8 mouse cellular contexts compared by ENCODE assay signal in the genomic region with DNA sequence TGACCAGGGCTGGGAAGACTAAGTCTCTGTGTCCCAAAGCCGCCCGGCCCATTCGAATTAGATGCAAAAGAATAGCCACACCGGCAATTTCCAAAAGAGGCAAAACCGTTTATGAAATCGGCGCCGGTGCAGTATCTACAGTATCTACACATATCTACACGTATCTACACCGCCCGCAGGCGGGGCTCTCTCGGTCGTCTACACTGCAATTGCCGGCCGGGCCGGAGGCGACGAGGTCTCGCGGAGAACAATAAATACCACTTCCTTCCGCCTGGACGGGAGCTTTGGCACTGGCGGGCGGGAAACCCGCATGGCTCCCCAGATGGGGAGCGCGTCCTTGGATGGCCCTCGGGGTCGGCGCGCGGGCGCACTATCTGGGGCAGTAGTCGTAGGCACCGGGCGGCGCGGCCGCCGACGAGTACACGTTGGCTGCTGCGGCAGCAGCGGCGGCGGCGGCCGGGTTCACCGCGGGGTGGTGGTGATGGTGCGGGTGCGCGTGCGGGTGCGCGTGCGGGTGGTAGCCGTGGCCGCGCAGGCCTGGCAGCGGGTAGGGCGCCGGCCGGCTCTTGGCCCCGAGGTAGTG. TPM values are rescaled to one million over a fixed set of nuclear protein-coding genes. Genes with fewer than 3 reads are reported as not detected.
DNase-seq lines count a peak whose midpoint lies in the region; ATAC-seq and TF ChIP-seq lines count a peak whose summit lies in the region.

No protein-coding gene starts in this region.

- H3K27me3 ChIP-seq in intestine, embryonic 15.5 days (replicated peaks), result peaks cover 81% of the 10 kb centered on the region
- H3K27me3 ChIP-seq in midbrain, embryonic 12.5 days, result peaks cover 91% of the 10 kb centered on the region

- WGBS in intestine, embryonic 15.5 days, result under 1% methylated on average over 61 of the region's 66 CpGs
- under 1% methylated on average over 66 of the region's 66 CpGs for WGBS in midbrain, embryonic 12.5 days

- no peak overlapping the region for H3K27ac ChIP-seq in embryonic fibroblast, embryonic 13.5 days (ENCODE audit: insufficient read depth, low read length)
- no peak overlapping the region for H3K27ac ChIP-seq in intestine, embryonic 15.5 days
- no peak overlapping the region for H3K27ac ChIP-seq in midbrain, embryonic 12.5 days (replicated peaks)

- TF ChIP-seq CTCF in embryonic fibroblast, embryonic 13.5 days (IDR thresholded peaks at IDR 0.05; ENCODE audit: borderline replicate concordance, insufficient read depth, low read length), result no peak

- H3K9me3 ChIP-seq in intestine, embryonic 15.5 days, result no peaks in the 10 kb centered on the region
- H3K9me3 ChIP-seq in midbrain, embryonic 12.5 days, result no peaks in the 10 kb centered on the region

- no peak for TF ChIP-seq POLR2A in embryonic fibroblast, embryonic 13.5 days (IDR thresholded peaks at IDR 0.05; ENCODE audit: low read depth, low read length)

- 0 out of 2 replicates have a peak overlapping the region, but pooled peaks have one; percentile 8 for H3K4me3 ChIP-seq in embryonic fibroblast, embryonic 13.5 days (ENCODE audit: insufficient read depth, low read length)
- H3K4me3 ChIP-seq in intestine, embryonic 15.5 days (replicated peaks), result peak overlapping the region; percentile 40
- H3K4me3 ChIP-seq in midbrain, embryonic 12.5 days, result peak overlapping the region; percentile 39

- peak overlapping the region; percentile 84 for H3K4me2 ChIP-seq in intestine, embryonic 15.5 days (replicated peaks)
- H3K4me2 ChIP-seq in midbrain, embryonic 12.5 days (replicated peaks), result peak overlapping the region; percentile 49

- no peaks in the 10 kb centered on the region for H3K4me1 ChIP-seq in embryonic fibroblast, embryonic 13.5 days (ENCODE audit: control insufficient read depth, insufficient read depth, low read length)
- peaks cover 27% of the 10 kb centered on the region for H3K4me1 ChIP-seq in intestine, embryonic 15.5 days (replicated peaks)
- H3K4me1 ChIP-seq in midbrain, embryonic 12.5 days, result peaks cover 25% of the 10 kb centered on the region

- DNase-seq in right cerebral cortex, postnatal 25 days, result peak; percentile 23
- DNase-seq in right cerebral cortex, adult 18-20 months, result no peak
- no peak for DNase-seq in B cell, adult 2 months
- DNase-seq in ovary, postnatal 14 days (ENCODE audit: low spot score), result no peak
- no peak for DNase-seq in right cerebral cortex, postnatal 14 days

- H3K36me3 ChIP-seq in intestine, embryonic 15.5 days, result no peaks in the 10 kb centered on the region
- H3K36me3 ChIP-seq in midbrain, embryonic 12.5 days, result no peaks in the 10 kb centered on the region

- 0 out of 2 replicates have a peak, but pooled peaks have one; percentile 19 for ATAC-seq in intestine, embryonic 15.5 days
- 0 out of 2 replicates have a peak, but pooled peaks have one; percentile 13 for ATAC-seq in midbrain, embryonic 12.5 days (ENCODE audit: low FRiP score, low read depth)

- H3K9ac ChIP-seq in intestine, embryonic 15.5 days, result 0 out of 2 replicates have a peak overlapping the region, but pooled peaks have one; percentile 8
- H3K9ac ChIP-seq in midbrain, embryonic 12.5 days (replicated peaks), result no peak overlapping the region

RNA-seq across cellular contexts. Expression of gene Tbx1, which starts 8.8 kb away (rescaled TPM):
- polyA plus RNA-seq in embryonic fibroblast, embryonic 13.5 days (2011; ENCODE audit: insufficient read length, low read depth, missing spikeins), result 2.8 and 3.3 TPM in 2 replicates
- 0.23 and 0.49 TPM in 2 replicates for polyA plus RNA-seq in intestine, embryonic 15.5 days (2015; fragmentation: Nextera tagmentation; extraction: Ambion mirVana)
- 1.4 and 2.0 TPM in 2 replicates for polyA plus RNA-seq in midbrain, embryonic 12.5 days (2016; fragmentation: Nextera tagmentation; extraction: Ambion mirVana)

RNA-seq across cellular contexts. Expression of gene Gp1bb, which starts 40.5 kb away (rescaled TPM):
- polyA plus RNA-seq in embryonic fibroblast, embryonic 13.5 days (2011; ENCODE audit: insufficient read length, low read depth, missing spikeins), result 2.4 and 3.9 TPM in 2 replicates
- 2.2 and 2.5 TPM in 2 replicates for polyA plus RNA-seq in intestine, embryonic 15.5 days (2015; fragmentation: Nextera tagmentation; extraction: Ambion mirVana)
- polyA plus RNA-seq in midbrain, embryonic 12.5 days (2016; fragmentation: Nextera tagmentation; extraction: Ambion mirVana), result 7.0 and 8.5 TPM in 2 replicates

RNA-seq across cellular contexts. Expression of gene Gm49601, which starts 44.5 kb away (rescaled TPM):
- polyA plus RNA-seq in embryonic fibroblast, embryonic 13.5 days (2011; ENCODE audit: insufficient read length, low read depth, missing spikeins), result 17.8 and 20.1 TPM in 2 replicates
- polyA plus RNA-seq in intestine, embryonic 15.5 days (2015; fragmentation: Nextera tagmentation; extraction: Ambion mirVana), result 3.5 and 4.3 TPM in 2 replicates
- polyA plus RNA-seq in midbrain, embryonic 12.5 days (2016; fragmentation: Nextera tagmentation; extraction: Ambion mirVana), result 10.9 and 13.5 TPM in 2 replicates

RNA-seq across cellular contexts. Expression of gene Sept5, which starts 48.0 kb away (rescaled TPM):
- 82.3 and 89.3 TPM in 2 replicates for polyA plus RNA-seq in embryonic fibroblast, embryonic 13.5 days (2011; ENCODE audit: insufficient read length, low read depth, missing spikeins)
- polyA plus RNA-seq in intestine, embryonic 15.5 days (2015; fragmentation: Nextera tagmentation; extraction: Ambion mirVana), result 39.0 and 42.7 TPM in 2 replicates
- 81.6 and 84.4 TPM in 2 replicates for polyA plus RNA-seq in midbrain, embryonic 12.5 days (2016; fragmentation: Nextera tagmentation; extraction: Ambion mirVana)
